Mouse (Mus musculus): ENCODE results near the gene Rnasel. TPM values are rescaled to one million over a fixed set of nuclear protein-coding genes. Genes with fewer than 3 reads are reported as not detected.
"Not testable (repeated sequence)": the region's sequence is repeated elsewhere in the genome, so short reads cannot be mapped to it uniquely, and the experiment has no call there.

Gene Rnasel
- polyA plus RNA-seq, 1 experiment from 2014 or later = 42.7 TPM

DNA sequence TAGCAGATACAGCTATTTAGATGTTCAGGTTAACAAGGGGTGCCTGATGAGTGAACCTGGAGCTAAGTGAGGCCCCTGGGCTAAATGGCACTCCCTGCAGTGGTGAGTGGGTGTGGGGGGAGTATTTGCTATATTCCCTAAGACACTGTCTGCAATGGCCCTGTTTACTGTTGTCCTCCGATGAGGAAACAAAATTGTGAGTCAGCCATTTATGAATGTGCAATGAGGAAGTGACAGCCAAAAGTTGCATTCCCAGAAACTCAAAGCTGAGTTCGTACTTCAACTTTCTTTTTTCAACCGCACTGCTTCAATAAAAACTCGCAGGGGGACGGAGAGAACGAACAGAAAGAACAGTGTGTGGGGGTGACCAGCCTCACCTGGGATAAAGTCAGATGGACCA is 3.3 kb downstream of the Rnasel start:
- H3K27ac ChIP-seq (ENCODE audit: low read length) = no peak overlapping the region
- peaks cover 38% of the 10 kb centered on the region for H3K4me1 ChIP-seq (replicated peaks; ENCODE audit: control insufficient read depth, insufficient read depth, low read length)
- no peaks in the 10 kb centered on the region for H3K27me3 ChIP-seq (replicated peaks; ENCODE audit: control insufficient read depth, insufficient read depth, low read length)
- H3K9ac ChIP-seq (replicated peaks; ENCODE audit: low read depth, low read length) = no peak overlapping the region
- ATAC-seq = no peak
- H3K9me3 ChIP-seq (ENCODE audit: control insufficient read depth, low read length) = no peaks in the 10 kb centered on the region
- H3K4me2 ChIP-seq (ENCODE audit: low read length) = peak overlapping the region; percentile 20
- H3K36me3 ChIP-seq (ENCODE audit: control insufficient read depth, insufficient read depth) = 0 out of 2 replicates have a peak, but pooled peaks cover 4% of the 10 kb centered on the region
- WGBS = 82% methylated on average over 6 of the region's 6 CpGs
- no peak overlapping the region for H3K4me3 ChIP-seq (replicated peaks; ENCODE audit: low read length)

DNA sequence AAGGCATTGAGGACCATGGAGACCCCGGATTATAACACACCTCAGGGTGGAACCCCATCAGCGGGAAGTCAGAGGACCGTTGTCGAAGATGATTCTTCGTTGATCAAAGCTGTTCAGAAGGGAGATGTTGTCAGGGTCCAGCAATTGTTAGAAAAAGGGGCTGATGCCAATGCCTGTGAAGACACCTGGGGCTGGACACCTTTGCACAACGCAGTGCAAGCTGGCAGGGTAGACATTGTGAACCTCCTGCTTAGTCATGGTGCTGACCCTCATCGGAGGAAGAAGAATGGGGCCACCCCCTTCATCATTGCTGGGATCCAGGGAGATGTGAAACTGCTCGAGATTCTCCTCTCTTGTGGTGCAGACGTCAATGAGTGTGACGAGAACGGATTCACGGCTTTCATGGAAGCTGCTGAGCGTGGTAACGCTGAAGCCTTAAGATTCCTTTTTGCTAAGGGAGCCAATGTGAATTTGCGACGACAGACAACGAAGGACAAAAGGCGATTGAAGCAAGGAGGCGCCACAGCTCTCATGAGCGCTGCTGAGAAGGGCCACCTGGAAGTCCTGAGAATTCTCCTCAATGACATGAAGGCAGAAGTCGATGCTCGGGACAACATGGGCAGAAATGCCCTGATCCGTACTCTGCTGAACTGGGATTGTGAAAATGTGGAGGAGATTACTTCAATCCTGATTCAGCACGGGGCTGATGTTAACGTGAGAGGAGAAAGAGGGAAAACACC is 4.7 kb downstream of the Rnasel start:
- 79% methylated on average over 25 of the region's 25 CpGs for WGBS
- no peaks in the 10 kb centered on the region for H3K27me3 ChIP-seq (replicated peaks; ENCODE audit: control insufficient read depth, insufficient read depth, low read length)

GRCm38 (mm10) chr1:153764136-153764535 is 14.9 kb downstream of the Rnasel start:
- no peak overlapping the region for H3K4me3 ChIP-seq (replicated peaks; ENCODE audit: low read length)
- no peak overlapping the region for H3K9ac ChIP-seq (replicated peaks; ENCODE audit: low read depth, low read length)
- H3K4me1 ChIP-seq (replicated peaks; ENCODE audit: control insufficient read depth, insufficient read depth, low read length) = no peaks in the 10 kb centered on the region
- no peaks in the 10 kb centered on the region for H3K9me3 ChIP-seq (ENCODE audit: control insufficient read depth, low read length)
- 90% methylated on average over 11 of the region's 11 CpGs for WGBS
- peaks cover 8% of the 10 kb centered on the region for H3K36me3 ChIP-seq (ENCODE audit: control insufficient read depth, insufficient read depth)
- H3K27ac ChIP-seq (ENCODE audit: low read length) = no peak overlapping the region
- ATAC-seq = no peak
- H3K27me3 ChIP-seq (replicated peaks; ENCODE audit: control insufficient read depth, insufficient read depth, low read length) = no peaks in the 10 kb centered on the region
- H3K4me2 ChIP-seq (ENCODE audit: low read length) = no peak overlapping the region

More for the DNA sequence above, 4.7 kb downstream of the Rnasel start:
- Histone ChIP-seq H3K4me1 (replicated peaks; ENCODE audit: control insufficient read depth, insufficient read depth, low read length) (peaks cover 26% of the 10 kb centered on the region), H3K4me2 (ENCODE audit: low read length) (no peak overlapping the region), H3K9ac (replicated peaks; ENCODE audit: low read depth, low read length) (no peak overlapping the region), H3K4me3 (replicated peaks; ENCODE audit: low read length) (no peak overlapping the region), H3K9me3 (ENCODE audit: control insufficient read depth, low read length) (no peaks in the 10 kb centered on the region), H3K36me3 (ENCODE audit: control insufficient read depth, insufficient read depth) (peaks cover 6% of the 10 kb centered on the region; the same call in 1 of the 2 replicates), H3K27ac (ENCODE audit: low read length) (no peak overlapping the region)
- ATAC-seq = no peak

DNA sequence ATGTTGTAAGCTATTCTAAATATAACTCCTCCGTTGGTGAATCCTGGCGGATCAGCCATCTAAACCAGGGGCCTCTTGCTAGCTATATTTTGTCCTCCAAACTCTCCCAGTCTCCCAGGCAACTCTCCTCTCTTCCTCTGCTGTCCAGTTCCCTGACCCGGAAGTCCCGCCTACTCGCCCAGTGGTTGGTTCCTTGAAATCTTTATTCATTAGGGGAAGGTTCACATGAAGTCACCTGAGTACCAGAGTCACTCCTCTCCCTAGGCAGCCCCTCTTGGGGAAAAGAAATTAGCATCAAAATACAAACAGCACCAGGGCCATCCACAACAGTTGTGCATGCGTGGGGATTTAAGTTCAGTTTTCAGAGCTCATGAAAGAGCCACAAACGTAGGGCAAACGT is 17.1 kb downstream of the Rnasel start:
- Histone ChIP-seq H3K9me3 (ENCODE audit: control insufficient read depth, low read length) (no peaks in the 10 kb centered on the region), H3K4me3 (replicated peaks; ENCODE audit: low read length) (no peak overlapping the region), H3K4me2 (ENCODE audit: low read length) (no peak overlapping the region), H3K36me3 (ENCODE audit: control insufficient read depth, insufficient read depth) (no peaks in the 10 kb centered on the region), H3K27ac (ENCODE audit: low read length) (no peak overlapping the region), H3K4me1 (replicated peaks; ENCODE audit: control insufficient read depth, insufficient read depth, low read length) (no peaks in the 10 kb centered on the region), H3K9ac (replicated peaks; ENCODE audit: low read depth, low read length) (no peak overlapping the region), H3K27me3 (replicated peaks; ENCODE audit: control insufficient read depth, insufficient read depth, low read length) (no peaks in the 10 kb centered on the region)
- no peak for ATAC-seq
- 33% methylated on average over 8 of the region's 8 CpGs for WGBS

GRCm38 (mm10) chr1:153767281-153767680 is 18.1 kb downstream of the Rnasel start:
- WGBS = 90% methylated on average over 1 of the region's 1 CpGs

DNA sequence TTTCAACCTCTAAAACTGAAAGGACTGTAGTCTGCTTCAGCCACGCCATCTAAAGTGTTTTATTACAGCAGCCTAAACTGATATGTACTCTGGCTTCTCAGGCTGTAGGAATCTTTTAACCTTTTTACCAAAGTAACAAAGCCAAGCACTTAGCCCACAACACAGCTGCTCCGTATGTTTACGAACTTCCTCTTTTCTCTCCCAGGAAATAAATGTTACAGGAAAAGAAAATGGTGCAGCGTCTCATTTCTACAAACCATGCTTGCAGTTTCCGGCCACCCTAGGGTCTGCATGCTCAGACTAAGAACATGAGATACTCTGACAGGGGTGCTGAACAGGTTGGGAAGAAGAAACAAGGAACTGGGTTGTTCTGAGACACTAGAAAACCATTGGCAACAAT is 19.2 kb downstream of the Rnasel start:
- no peak overlapping the region for H3K27ac ChIP-seq (ENCODE audit: low read length)
- H3K36me3 ChIP-seq (ENCODE audit: control insufficient read depth, insufficient read depth) = no peaks in the 10 kb centered on the region
- no peaks in the 10 kb centered on the region for H3K9me3 ChIP-seq (ENCODE audit: control insufficient read depth, low read length)
- no peak overlapping the region for H3K9ac ChIP-seq (replicated peaks; ENCODE audit: low read depth, low read length)
- ATAC-seq = no peak
- no peak overlapping the region for H3K4me3 ChIP-seq (replicated peaks; ENCODE audit: low read length)
- H3K4me1 ChIP-seq (replicated peaks; ENCODE audit: control insufficient read depth, insufficient read depth, low read length) = no peaks in the 10 kb centered on the region
- WGBS = 88% methylated on average over 5 of the region's 5 CpGs
- H3K4me2 ChIP-seq (ENCODE audit: low read length) = no peak overlapping the region
- no peaks in the 10 kb centered on the region for H3K27me3 ChIP-seq (replicated peaks; ENCODE audit: control insufficient read depth, insufficient read depth, low read length)

More at GRCm38 (mm10) chr1:153767281-153767680, 18.1 kb downstream of the Rnasel start:
- no peaks in the 10 kb centered on the region for H3K9me3 ChIP-seq (ENCODE audit: control insufficient read depth, low read length)
- H3K4me3 ChIP-seq (replicated peaks; ENCODE audit: low read length) = no peak overlapping the region
- ATAC-seq = no peak
- H3K27ac ChIP-seq (ENCODE audit: low read length) = no peak overlapping the region
- H3K4me2 ChIP-seq (ENCODE audit: low read length) = no peak overlapping the region
- H3K9ac ChIP-seq (replicated peaks; ENCODE audit: low read depth, low read length) = no peak overlapping the region
- H3K4me1 ChIP-seq (replicated peaks; ENCODE audit: control insufficient read depth, insufficient read depth, low read length) = no peaks in the 10 kb centered on the region
- no peaks in the 10 kb centered on the region for H3K27me3 ChIP-seq (replicated peaks; ENCODE audit: control insufficient read depth, insufficient read depth, low read length)
- no peaks in the 10 kb centered on the region for H3K36me3 ChIP-seq (ENCODE audit: control insufficient read depth, insufficient read depth)

GRCm38 (mm10) chr1:153769571-153769970 is 20.3 kb downstream of the Rnasel start:
- ATAC-seq; H3K27me3 ChIP-seq (replicated peaks; ENCODE audit: control insufficient read depth, insufficient read depth, low read length); H3K9me3 ChIP-seq (ENCODE audit: control insufficient read depth, low read length); H3K4me2 ChIP-seq (ENCODE audit: low read length); H3K9ac ChIP-seq (replicated peaks; ENCODE audit: low read depth, low read length); H3K27ac ChIP-seq (ENCODE audit: low read length); H3K4me3 ChIP-seq (replicated peaks; ENCODE audit: low read length); H3K4me1 ChIP-seq (replicated peaks; ENCODE audit: control insufficient read depth, insufficient read depth, low read length); H3K36me3 ChIP-seq (ENCODE audit: control insufficient read depth, insufficient read depth): not testable (repeated sequence)
- WGBS = 68% methylated on average over 6 of the region's 6 CpGs

DNA sequence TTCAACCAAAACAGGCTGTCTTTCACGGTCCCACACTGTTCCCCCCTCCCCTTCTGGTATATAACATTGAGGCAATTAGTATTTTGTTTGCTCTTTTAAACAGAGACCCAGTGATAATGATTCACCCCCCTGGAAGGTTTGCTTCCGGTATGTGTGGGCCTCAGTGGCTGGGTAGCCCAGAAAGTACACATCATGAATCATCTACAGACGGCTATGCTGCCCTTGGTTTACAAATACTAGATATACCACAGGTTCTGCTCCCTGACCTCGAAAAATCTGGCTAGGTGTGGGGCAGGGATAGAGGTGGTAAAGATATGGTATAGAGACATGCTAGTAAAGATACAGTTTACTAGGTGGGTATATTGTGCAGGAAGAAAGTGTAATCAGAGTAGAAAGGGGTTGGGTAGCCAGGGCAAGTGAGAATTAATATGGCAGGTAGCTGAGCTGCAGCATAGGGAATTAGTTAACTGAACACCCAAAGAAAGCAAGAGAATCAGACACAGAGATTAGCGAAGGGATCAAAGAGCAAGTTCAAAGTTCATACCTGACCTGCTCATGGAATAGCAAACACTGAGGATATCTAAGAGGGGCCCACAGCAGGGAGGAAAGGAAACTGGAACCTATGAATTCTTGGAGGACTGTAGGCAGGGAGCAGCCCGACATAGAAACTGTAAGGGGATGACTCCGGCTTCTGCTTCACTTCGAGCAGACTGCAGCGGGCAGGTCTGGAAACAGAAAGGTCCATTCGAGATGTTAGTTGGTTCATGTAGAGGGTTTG is 21.0 kb downstream of the Rnasel start:
- Histone ChIP-seq H3K4me2 (ENCODE audit: low read length) (no peak overlapping the region), H3K9me3 (ENCODE audit: control insufficient read depth, low read length) (no peaks in the 10 kb centered on the region), H3K9ac (replicated peaks; ENCODE audit: low read depth, low read length) (no peak overlapping the region), H3K27me3 (replicated peaks; ENCODE audit: control insufficient read depth, insufficient read depth, low read length) (no peaks in the 10 kb centered on the region), H3K4me1 (replicated peaks; ENCODE audit: control insufficient read depth, insufficient read depth, low read length) (no peaks in the 10 kb centered on the region), H3K36me3 (ENCODE audit: control insufficient read depth, insufficient read depth) (no peaks in the 10 kb centered on the region), H3K27ac (ENCODE audit: low read length) (no peak overlapping the region), H3K4me3 (replicated peaks; ENCODE audit: low read length) (no peak overlapping the region)
- no peak for ATAC-seq
- 87% methylated on average over 10 of the region's 10 CpGs for WGBS

GRCm38 (mm10) chr1:153770776-153771167 is 21.5 kb downstream of the Rnasel start:
- Histone ChIP-seq H3K4me2 (ENCODE audit: low read length) (no peak overlapping the region), H3K9me3 (ENCODE audit: control insufficient read depth, low read length) (no peaks in the 10 kb centered on the region), H3K27ac (ENCODE audit: low read length) (no peak overlapping the region), H3K27me3 (replicated peaks; ENCODE audit: control insufficient read depth, insufficient read depth, low read length) (no peaks in the 10 kb centered on the region), H3K4me1 (replicated peaks; ENCODE audit: control insufficient read depth, insufficient read depth, low read length) (no peaks in the 10 kb centered on the region), H3K9ac (replicated peaks; ENCODE audit: low read depth, low read length) (no peak overlapping the region), H3K4me3 (replicated peaks; ENCODE audit: low read length) (no peak overlapping the region), H3K36me3 (ENCODE audit: control insufficient read depth, insufficient read depth) (no peaks in the 10 kb centered on the region)
- 90% methylated on average over 1 of the region's 1 CpGs for WGBS
- ATAC-seq = no peak

Data from forebrain, embryonic 16.5 days (tissue).